Mouse (Mus musculus): ENCODE measurements around the gene Ppig.

- TF ChIP-seq CTCF (IDR thresholded peaks at IDR 0.05; ENCODE audit: extremely low read depth, insufficient read depth, insufficient read length, insufficient replicate concordance) (no peak), POLR2A (IDR thresholded peaks at IDR 0.05; ENCODE audit: low read depth, low read length) (no peak)
These were observed 42.4 kb upstream of the Ppig start for GRCm38 (mm10) chr2:69679990-69680389.
